Mouse (Mus musculus): Measurements from ENCODE around the gene Nmnat3. TPM values are rescaled to one million over a fixed set of nuclear protein-coding genes. Genes with fewer than 3 reads are reported as not detected.

Gene Nmnat3
- total RNA-seq, 1 experiment: 0.62 TPM

- TF ChIP-seq MAFK (IDR thresholded peaks at IDR 0.05; ENCODE audit: insufficient read depth, low read depth, low read length): no peak
- TF ChIP-seq ZC3H11A (IDR thresholded peaks at IDR 0.05; ENCODE audit: borderline replicate concordance, low read depth, low read length): no peak
- no peak for TF ChIP-seq ZNF384 (IDR thresholded peaks at IDR 0.05; ENCODE audit: low read depth, low read length)
- no peak for TF ChIP-seq CHD2 (IDR thresholded peaks at IDR 0.05; ENCODE audit: low read depth, low read length)
- TF ChIP-seq HCFC1 (IDR thresholded peaks at IDR 0.05; ENCODE audit: borderline replicate concordance, insufficient read depth, low read length): no peak
- Histone ChIP-seq H3K36me3 (ENCODE audit: control insufficient read depth, insufficient read depth, low read length, poor library complexity, severe bottlenecking) (no peaks in the 10 kb centered on the region), H3K27ac (ENCODE audit: insufficient read depth, low read depth, low read length, poor library complexity, severe bottlenecking) (no peak overlapping the region), H3K9me3 (ENCODE audit: control insufficient read depth, insufficient read depth, low read depth, low read length) (no peaks in the 10 kb centered on the region), H3K4me3 (ENCODE audit: insufficient read depth in 1 of 2, low read depth in 1 of 2, low read length in 2 of 2, poor library complexity in 1 of 2, severe bottlenecking in 1 of 2) (no peak overlapping the region), H3K4me1 (ENCODE audit: control insufficient read depth in 2 of 2, insufficient read depth in 2 of 2, low read length in 2 of 2, poor library complexity in 1 of 2) (no peaks in the 10 kb centered on the region), H3K9ac (ENCODE audit: insufficient read depth, low read depth, low read length, poor library complexity, severe bottlenecking) (no peak overlapping the region)
- no peak for DNase-seq (ENCODE audit: low read depth, low spot score)
- in situ Hi-C loops (cut with MboI; ENCODE audit: low sequenced_read_pairs in 2 of 2, unreplicated experiment in 2 of 2): no loop called here
These were observed 87.7 kb downstream of the Nmnat3 start for GRCm38 (mm10) chr9:98374897-98375296.

DNA sequence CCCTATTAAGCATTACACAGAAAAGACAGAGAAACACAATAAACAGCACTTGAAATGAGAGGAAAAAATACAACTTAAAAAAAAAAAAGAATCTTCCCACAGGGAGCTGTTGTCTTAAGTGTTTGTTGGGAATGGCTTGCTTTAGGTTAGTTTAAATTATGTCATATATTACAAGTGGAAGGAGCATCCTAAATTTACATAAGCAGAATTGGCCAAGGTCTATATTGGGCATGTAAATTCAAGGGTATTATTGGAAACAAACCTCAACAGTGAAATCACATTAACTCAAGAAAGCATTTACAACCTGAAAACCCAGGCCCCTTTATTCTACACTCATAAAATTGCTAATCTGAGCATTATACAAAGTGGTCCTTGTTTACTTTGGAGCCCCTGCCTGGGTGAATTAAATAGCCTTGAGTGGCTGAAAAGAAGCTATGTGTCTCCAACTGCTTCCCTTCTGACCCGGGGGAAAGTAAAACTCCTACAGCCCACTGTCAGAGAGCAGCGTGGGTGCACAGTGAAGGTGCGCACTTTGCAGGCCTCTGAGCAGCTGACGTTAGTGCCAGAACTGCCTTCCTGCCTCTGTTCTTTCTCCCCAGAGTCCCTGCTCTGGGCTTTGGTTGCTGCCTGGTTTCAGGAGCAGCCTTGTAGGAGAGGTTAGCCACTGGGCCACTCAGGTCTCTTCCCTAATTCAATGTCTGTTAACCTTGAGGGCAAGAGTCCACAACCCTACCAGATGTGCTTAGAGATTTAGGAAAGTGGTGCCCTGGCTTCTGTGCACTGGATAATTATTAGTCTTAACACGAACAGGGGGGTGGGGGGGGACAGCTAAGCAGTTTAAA, 88.3 kb downstream of the Nmnat3 start:
- Histone ChIP-seq H3K36me3 (ENCODE audit: control insufficient read depth, insufficient read depth, low read length, poor library complexity, severe bottlenecking) (no peaks in the 10 kb centered on the region), H3K27ac (ENCODE audit: insufficient read depth, low read depth, low read length, poor library complexity, severe bottlenecking) (no peak overlapping the region), H3K4me3 (ENCODE audit: insufficient read depth in 1 of 2, low read depth in 1 of 2, low read length in 2 of 2, poor library complexity in 1 of 2, severe bottlenecking in 1 of 2) (no peak overlapping the region), H3K4me1 (ENCODE audit: control insufficient read depth in 2 of 2, insufficient read depth in 2 of 2, low read length in 2 of 2, poor library complexity in 1 of 2) (no peaks in the 10 kb centered on the region), H3K9me3 (ENCODE audit: control insufficient read depth, insufficient read depth, low read depth, low read length) (no peaks in the 10 kb centered on the region), H3K9ac (ENCODE audit: insufficient read depth, low read depth, low read length, poor library complexity, severe bottlenecking) (no peak overlapping the region)
- in situ Hi-C loops (cut with MboI; ENCODE audit: low sequenced_read_pairs in 2 of 2, unreplicated experiment in 2 of 2): no loop called here
- no peak for DNase-seq (ENCODE audit: low read depth, low spot score)
- TF ChIP-seq MAFK (IDR thresholded peaks at IDR 0.05; ENCODE audit: insufficient read depth, low read depth, low read length) (no peak), HCFC1 (IDR thresholded peaks at IDR 0.05; ENCODE audit: borderline replicate concordance, insufficient read depth, low read length) (no peak), ZNF384 (IDR thresholded peaks at IDR 0.05; ENCODE audit: low read depth, low read length) (no peak), ZC3H11A (IDR thresholded peaks at IDR 0.05; ENCODE audit: borderline replicate concordance, low read depth, low read length) (no peak), CHD2 (IDR thresholded peaks at IDR 0.05; ENCODE audit: low read depth, low read length) (no peak)

DNA sequence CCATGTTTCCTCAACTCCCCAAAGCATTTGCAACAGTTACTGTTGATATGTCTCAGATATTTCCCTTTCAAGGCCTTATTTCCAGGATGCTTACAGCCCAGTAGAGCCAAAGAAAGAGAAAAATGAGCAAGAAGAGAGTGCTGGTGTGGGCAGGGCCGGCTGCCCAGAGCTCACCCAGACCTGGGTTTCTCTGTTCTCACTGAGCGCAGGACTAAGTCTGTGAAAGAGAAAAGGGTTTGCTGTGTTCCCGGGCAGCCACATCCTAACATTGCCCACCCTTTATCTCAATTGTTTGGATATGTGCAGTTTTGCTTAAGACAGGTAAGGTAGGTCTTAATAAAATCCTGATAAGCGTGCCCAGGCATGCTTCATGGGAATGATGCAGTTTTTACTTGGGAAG, 92.5 kb downstream of the Nmnat3 start:
- Histone ChIP-seq H3K9me3 (ENCODE audit: control insufficient read depth, insufficient read depth, low read depth, low read length) (no peaks in the 10 kb centered on the region), H3K4me1 (ENCODE audit: control insufficient read depth in 2 of 2, insufficient read depth in 2 of 2, low read length in 2 of 2, poor library complexity in 1 of 2) (no peaks in the 10 kb centered on the region), H3K36me3 (ENCODE audit: control insufficient read depth, insufficient read depth, low read length, poor library complexity, severe bottlenecking) (no peaks in the 10 kb centered on the region), H3K9ac (ENCODE audit: insufficient read depth, low read depth, low read length, poor library complexity, severe bottlenecking) (no peak overlapping the region), H3K27ac (ENCODE audit: insufficient read depth, low read depth, low read length, poor library complexity, severe bottlenecking) (no peak overlapping the region), H3K4me3 (ENCODE audit: insufficient read depth in 1 of 2, low read depth in 1 of 2, low read length in 2 of 2, poor library complexity in 1 of 2, severe bottlenecking in 1 of 2) (no peak overlapping the region)
- DNase-seq (ENCODE audit: low read depth, low spot score): no peak
- TF ChIP-seq ZNF384 (IDR thresholded peaks at IDR 0.05; ENCODE audit: low read depth, low read length): no peak
- in situ Hi-C loops (cut with MboI; ENCODE audit: low sequenced_read_pairs in 2 of 2, unreplicated experiment in 2 of 2): no loop called here

- H3K4me1 ChIP-seq (ENCODE audit: control insufficient read depth in 2 of 2, insufficient read depth in 2 of 2, low read length in 2 of 2, poor library complexity in 1 of 2): no peaks in the 10 kb centered on the region
- H3K4me3 ChIP-seq (ENCODE audit: insufficient read depth in 1 of 2, low read depth in 1 of 2, low read length in 2 of 2, poor library complexity in 1 of 2, severe bottlenecking in 1 of 2): no peak overlapping the region
- TF ChIP-seq ZC3H11A (IDR thresholded peaks at IDR 0.05; ENCODE audit: borderline replicate concordance, low read depth, low read length): no peak
- no peak for TF ChIP-seq CHD2 (IDR thresholded peaks at IDR 0.05; ENCODE audit: low read depth, low read length)
- TF ChIP-seq HCFC1 (IDR thresholded peaks at IDR 0.05; ENCODE audit: borderline replicate concordance, insufficient read depth, low read length): no peak
- TF ChIP-seq MAFK (IDR thresholded peaks at IDR 0.05; ENCODE audit: insufficient read depth, low read depth, low read length): no peak
- TF ChIP-seq ZNF384 (IDR thresholded peaks at IDR 0.05; ENCODE audit: low read depth, low read length): no peak
- no peaks in the 10 kb centered on the region for H3K9me3 ChIP-seq (ENCODE audit: control insufficient read depth, insufficient read depth, low read depth, low read length)
- no peak overlapping the region for H3K9ac ChIP-seq (ENCODE audit: insufficient read depth, low read depth, low read length, poor library complexity, severe bottlenecking)
- H3K36me3 ChIP-seq (ENCODE audit: control insufficient read depth, insufficient read depth, low read length, poor library complexity, severe bottlenecking): no peaks in the 10 kb centered on the region
- H3K27ac ChIP-seq (ENCODE audit: insufficient read depth, low read depth, low read length, poor library complexity, severe bottlenecking): no peak overlapping the region
- in situ Hi-C loops (cut with MboI; ENCODE audit: low sequenced_read_pairs in 2 of 2, unreplicated experiment in 2 of 2): no loop called here
- DNase-seq (ENCODE audit: low read depth, low spot score): no peak
These were observed 93.4 kb downstream of the Nmnat3 start for GRCm38 (mm10) chr9:98380593-98380992.
